Mouse (Mus musculus): ENCODE measurements around the gene Acad12. TPM values are rescaled to one million over a fixed set of nuclear protein-coding genes. Genes with fewer than 3 reads are reported as not detected.
"Not testable (repeated sequence)": the region's sequence is repeated elsewhere in the genome, so short reads cannot be mapped to it uniquely, and the experiment has no call there.

Gene Acad12
- total and polyA plus RNA-seq, 2 experiments from 2014 or later = 1.6 to 3.7 TPM

DNA sequence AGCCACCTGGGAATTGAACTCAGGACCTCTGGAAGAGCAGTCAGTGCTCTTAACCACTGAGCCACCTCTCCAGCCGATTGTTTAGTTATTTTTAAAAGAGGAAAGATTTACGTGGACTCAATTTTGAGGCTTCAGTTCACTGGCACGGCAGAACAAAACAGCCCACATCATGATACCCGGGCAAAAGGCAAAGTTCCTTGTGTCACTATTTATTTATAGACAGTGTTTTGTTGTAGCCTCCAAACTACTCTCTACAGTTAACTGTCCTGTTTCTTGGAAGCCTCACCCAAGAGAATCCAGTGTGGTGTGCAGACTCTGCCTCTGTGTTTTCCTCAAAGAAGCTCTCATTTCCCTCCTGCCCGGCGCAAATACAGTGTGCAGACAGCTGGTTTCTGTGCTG lies 6.7 kb downstream of the Acad12 start:
- no peaks in the 10 kb centered on the region for H3K9me3 ChIP-seq (ENCODE audit: low read length)
- H3K4me3 ChIP-seq (ENCODE audit: low read length) = no peak overlapping the region
- DNase-seq (ENCODE audit: low spot score) = no peak
- H3K36me3 ChIP-seq (ENCODE audit: insufficient read depth, low read length) = no peaks in the 10 kb centered on the region
- ATAC-seq = no peak
- no peaks in the 10 kb centered on the region for H3K27me3 ChIP-seq (ENCODE audit: insufficient read depth, low read length)
- H3K4me1 ChIP-seq (ENCODE audit: insufficient read depth, low read length) = no peaks in the 10 kb centered on the region
- 85% methylated on average over 6 of the region's 6 CpGs for WGBS
- no peak for TF ChIP-seq CTCF (IDR thresholded peaks at IDR 0.05; ENCODE audit: low read depth)
- no peak overlapping the region for H3K9ac ChIP-seq (replicated peaks; ENCODE audit: low read length)
- H3K4me2 ChIP-seq (ENCODE audit: low read depth, low read length) = no peak overlapping the region
- no peak overlapping the region for H3K27ac ChIP-seq

DNA sequence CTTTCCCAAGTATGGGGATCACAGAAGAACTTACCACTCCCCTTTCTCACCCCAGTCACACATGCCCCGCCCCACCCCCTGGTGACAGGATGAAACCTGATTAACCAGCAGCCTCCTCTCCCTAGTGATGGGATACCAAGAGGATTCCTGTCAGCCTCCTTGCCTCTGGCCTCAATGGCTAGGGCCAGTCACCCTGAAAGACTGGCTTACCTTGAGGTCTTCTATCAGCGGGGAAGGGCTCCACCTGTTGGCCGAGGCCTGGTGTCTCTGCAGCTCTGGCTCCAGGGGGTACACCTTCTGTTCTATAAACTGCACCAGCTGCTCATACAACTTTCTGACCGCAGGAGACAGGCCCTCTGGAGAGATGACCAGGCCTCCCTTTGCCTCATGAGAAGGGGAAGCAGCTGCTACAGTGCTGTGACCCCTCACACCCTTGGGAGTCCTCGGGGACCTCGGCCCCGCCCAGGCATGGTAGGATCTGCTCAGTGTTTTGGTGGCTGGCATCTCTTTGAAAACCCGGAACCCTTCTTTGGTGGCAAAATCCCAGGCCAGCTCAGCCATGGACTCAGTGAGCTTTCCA lies 9.1 kb downstream of the Acad12 start:
- not testable (repeated sequence) for H3K4me1 ChIP-seq (ENCODE audit: insufficient read depth, low read length); H3K4me2 ChIP-seq (ENCODE audit: low read depth, low read length); H3K27me3 ChIP-seq (ENCODE audit: insufficient read depth, low read length); ATAC-seq; H3K27ac ChIP-seq; H3K4me3 ChIP-seq (ENCODE audit: low read length); H3K36me3 ChIP-seq (ENCODE audit: insufficient read depth, low read length); H3K9me3 ChIP-seq (ENCODE audit: low read length); H3K9ac ChIP-seq (replicated peaks; ENCODE audit: low read length); DNase-seq (ENCODE audit: low spot score)
- WGBS = 54% methylated on average over 8 of the region's 8 CpGs

DNA sequence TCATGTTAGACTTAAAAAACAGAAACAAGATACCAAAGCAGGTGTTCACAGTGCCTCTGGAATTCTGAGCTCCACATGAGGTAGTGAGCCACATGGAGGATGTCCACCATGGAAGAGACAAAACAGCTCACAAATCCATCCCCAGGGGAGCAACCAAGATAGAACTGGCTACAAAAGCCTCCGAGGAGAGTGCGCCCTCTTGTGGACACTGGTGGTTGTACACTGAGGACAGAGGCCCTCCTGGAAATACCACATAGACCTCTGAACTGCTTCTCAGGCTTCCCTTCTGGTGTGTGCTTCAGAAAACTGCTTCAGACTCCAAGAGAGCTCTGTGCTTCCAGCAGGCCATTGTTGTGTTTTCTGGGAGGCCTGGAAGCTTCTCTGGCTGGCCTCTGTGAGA lies 12.6 kb downstream of the Acad12 start:
- Histone ChIP-seq H3K9me3 (ENCODE audit: low read length) (no peaks in the 10 kb centered on the region), H3K4me3 (ENCODE audit: low read length) (no peak overlapping the region), H3K36me3 (ENCODE audit: insufficient read depth, low read length) (no peaks in the 10 kb centered on the region), H3K27me3 (ENCODE audit: insufficient read depth, low read length) (no peaks in the 10 kb centered on the region), H3K4me1 (ENCODE audit: insufficient read depth, low read length) (no peaks in the 10 kb centered on the region), H3K4me2 (ENCODE audit: low read depth, low read length) (no peak overlapping the region), H3K27ac (no peak overlapping the region), H3K9ac (replicated peaks; ENCODE audit: low read length) (no peak overlapping the region)
- ATAC-seq (0 out of 2 replicates have a peak, but pooled peaks have one; percentile 24), DNase-seq (ENCODE audit: low spot score) (peak; percentile 76)
- WGBS = 3% methylated on average over 2 of the region's 2 CpGs
- peak; percentile 86 for TF ChIP-seq CTCF (IDR thresholded peaks at IDR 0.05; ENCODE audit: low read depth)

DNA sequence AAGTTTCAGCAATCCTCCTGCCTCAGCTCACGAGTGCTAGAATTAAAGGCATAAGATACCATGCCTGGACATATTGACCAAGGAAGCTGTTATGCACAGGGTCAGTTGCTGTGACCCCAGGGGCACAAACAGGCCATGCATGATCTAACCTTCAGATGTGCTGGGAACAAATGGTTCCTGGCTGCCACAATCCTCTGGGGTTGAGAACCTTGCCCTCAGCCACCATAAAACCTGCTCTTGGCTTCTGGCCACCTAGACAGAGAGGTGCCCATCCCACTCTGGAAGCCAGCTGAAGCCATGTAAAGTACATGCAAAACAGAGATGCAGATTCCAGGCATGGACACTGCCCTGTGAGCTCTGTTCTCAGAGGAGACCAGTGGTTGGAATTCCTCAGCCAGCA lies 14.9 kb downstream of the Acad12 start:
- DNase-seq (ENCODE audit: low spot score); H3K4me1 ChIP-seq (ENCODE audit: insufficient read depth, low read length); H3K4me2 ChIP-seq (ENCODE audit: low read depth, low read length); H3K27ac ChIP-seq; H3K27me3 ChIP-seq (ENCODE audit: insufficient read depth, low read length); H3K36me3 ChIP-seq (ENCODE audit: insufficient read depth, low read length); H3K4me3 ChIP-seq (ENCODE audit: low read length); H3K9me3 ChIP-seq (ENCODE audit: low read length); H3K9ac ChIP-seq (replicated peaks; ENCODE audit: low read length); ATAC-seq: not testable (repeated sequence)
- WGBS = 94% methylated on average over 1 of the region's 1 CpGs

DNA sequence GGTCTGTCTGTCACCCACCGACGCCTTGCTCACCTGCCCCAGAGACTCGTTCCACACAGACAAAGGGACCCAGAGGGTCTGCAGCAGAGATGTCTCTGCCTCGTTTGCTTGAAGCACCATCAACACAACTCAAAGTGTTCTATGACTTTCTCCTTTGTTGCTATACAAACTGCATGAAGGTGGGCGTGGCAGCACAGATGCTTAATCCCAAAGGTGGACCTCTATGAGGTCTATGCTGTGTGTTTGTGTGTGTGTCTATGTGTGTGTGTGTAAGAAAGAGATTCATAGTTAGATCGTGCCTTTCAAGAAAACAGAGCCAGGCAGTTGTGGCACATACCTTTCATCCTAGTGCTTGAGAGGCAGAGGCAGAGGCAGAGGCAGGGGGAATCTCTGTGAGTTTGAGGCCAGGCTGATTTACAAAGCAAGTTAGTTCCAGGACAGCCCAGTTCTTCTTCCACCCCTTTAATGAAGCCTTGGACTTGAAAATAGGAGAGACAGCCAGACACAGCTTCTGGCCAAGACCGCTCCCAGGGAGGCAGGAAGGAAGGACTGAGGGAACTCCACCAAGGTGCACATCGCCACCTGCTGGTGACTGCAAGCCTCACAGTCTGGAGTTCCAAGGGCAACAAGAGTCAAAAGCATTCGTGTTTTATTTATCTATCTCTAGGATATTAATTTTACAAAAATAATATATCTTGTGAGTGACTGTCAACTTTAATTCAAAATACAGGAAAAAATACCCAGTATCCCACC lies 17.0 kb downstream of the Acad12 start:
- peak; percentile 93 for TF ChIP-seq CTCF (IDR thresholded peaks at IDR 0.05; ENCODE audit: low read depth)
- H3K27me3 ChIP-seq (ENCODE audit: insufficient read depth, low read length) = no peaks in the 10 kb centered on the region
- H3K4me1 ChIP-seq (ENCODE audit: insufficient read depth, low read length) = no peaks in the 10 kb centered on the region
- H3K27ac ChIP-seq = no peak overlapping the region
- 38% methylated on average over 9 of the region's 9 CpGs for WGBS
- H3K4me3 ChIP-seq (ENCODE audit: low read length) = no peak overlapping the region
- H3K4me2 ChIP-seq (ENCODE audit: low read depth, low read length) = no peak overlapping the region
- H3K9ac ChIP-seq (replicated peaks; ENCODE audit: low read length) = no peak overlapping the region
- H3K9me3 ChIP-seq (ENCODE audit: low read length) = no peaks in the 10 kb centered on the region
- H3K36me3 ChIP-seq (ENCODE audit: insufficient read depth, low read length) = no peaks in the 10 kb centered on the region
- DNase-seq (ENCODE audit: low spot score) (peak; percentile 92), ATAC-seq (peak; percentile 76; the same call in 1 of the 2 replicates)

DNA sequence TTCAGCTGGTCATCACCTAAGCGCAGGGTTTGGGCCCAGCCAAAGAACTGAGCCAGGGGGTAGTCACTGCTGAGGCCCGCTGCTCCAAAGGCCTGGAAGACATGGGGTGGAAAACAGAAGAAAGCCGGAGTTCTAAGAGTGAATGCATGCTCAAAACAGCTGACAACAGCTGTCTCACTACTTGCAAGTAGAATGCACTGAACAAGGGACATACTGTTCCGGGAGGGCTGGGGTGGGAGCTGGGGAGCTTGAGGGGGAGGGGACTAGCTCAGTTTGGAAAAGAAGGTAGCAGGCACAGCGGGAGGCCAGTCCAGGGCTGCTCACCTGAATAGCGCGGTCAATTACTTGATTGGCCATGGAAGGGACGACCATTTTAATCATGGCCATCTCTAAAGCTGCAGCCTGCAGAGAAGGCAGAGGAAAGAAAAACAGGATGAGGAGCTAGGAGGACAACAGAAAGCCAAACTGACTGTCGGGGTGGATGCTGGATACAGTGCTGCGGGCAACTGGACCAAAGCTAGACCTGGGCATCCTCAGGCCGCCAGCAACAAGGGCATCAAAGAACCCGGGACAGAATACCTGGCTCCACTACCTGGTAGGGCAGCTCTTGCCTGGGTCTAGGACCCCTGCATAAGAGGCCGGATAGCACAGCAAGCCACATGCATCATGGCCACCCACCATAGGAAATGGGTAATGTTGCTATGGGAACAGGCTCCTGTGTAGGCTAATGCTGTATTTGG lies 19.7 kb downstream of the Acad12 start:
- WGBS = 72% methylated on average over 13 of the region's 13 CpGs
- H3K4me2 ChIP-seq (ENCODE audit: low read depth, low read length) = no peak overlapping the region
- no peak overlapping the region for H3K9ac ChIP-seq (replicated peaks; ENCODE audit: low read length)
- DNase-seq (ENCODE audit: low spot score) = no peak
- H3K9me3 ChIP-seq (ENCODE audit: low read length) = no peaks in the 10 kb centered on the region
- no peaks in the 10 kb centered on the region for H3K27me3 ChIP-seq (ENCODE audit: insufficient read depth, low read length)
- no peak for TF ChIP-seq CTCF (IDR thresholded peaks at IDR 0.05; ENCODE audit: low read depth)
- no peak overlapping the region for H3K27ac ChIP-seq
- H3K36me3 ChIP-seq (ENCODE audit: insufficient read depth, low read length) = no peaks in the 10 kb centered on the region
- peaks cover 3% of the 10 kb centered on the region; the same call in 1 of the 2 replicates for H3K4me1 ChIP-seq (ENCODE audit: insufficient read depth, low read length)
- no peak overlapping the region for H3K4me3 ChIP-seq (ENCODE audit: low read length)
- no peak for ATAC-seq
